Mouse (Mus musculus) cortical plate, adult 2 months (tissue): Measurements from ENCODE around the gene Gins2. TPM values are rescaled to one million over a fixed set of nuclear protein-coding genes. Genes with fewer than 3 reads are reported as not detected.

Experiments
- H3K27ac ChIP-seq: fragments of 200-500 bp; 2 replicates; pipeline ENCODE4 v1.5.1; 2012; ENCODE audit warnings: low read length, control low read depth, inconsistent platforms; ENCODE audit not compliant: insufficient read depth
- H3K4me1 ChIP-seq: fragments of 200-500 bp; 2 replicates; pipeline ENCODE4 v1.6.1; 2011; ENCODE audit warnings: low read length; ENCODE audit not compliant: control insufficient read depth, insufficient read depth
- H3K4me3 ChIP-seq: fragments of 200-500 bp; 2 replicates; pipeline ENCODE4 v1.5.1; 2011; ENCODE audit warnings: mild to moderate bottlenecking, low read length, control low read depth; ENCODE audit not compliant: insufficient read depth
- CTCF ChIP-seq: fragments of 200-500 bp; IDR thresholded peaks from 2 replicates; pipeline ENCODE4 v1.5.1; 2011; ENCODE audit warnings: mild to moderate bottlenecking, control low read depth, low read length; ENCODE audit not compliant: insufficient read depth; ENCODE audit errors: extremely low read depth
- POLR2A ChIP-seq: fragments of 200-500 bp; IDR thresholded peaks from 2 replicates; pipeline ENCODE4 v1.6.1; 2011; ENCODE audit warnings: mild to moderate bottlenecking, low read length, control low read depth; ENCODE audit not compliant: insufficient read depth; ENCODE audit errors: extremely low read depth
- polyA plus RNA-seq: library from polyadenylated mRNA; depleted of rRNA; stranded (reverse); fragments of >200 nt; gene quantifications from 2 replicates; pipeline ENCODE4 v1.2.3, GENCODE M21; 2012; rRNA removed

Gins2 gene
- polyA plus RNA-seq, 1 experiment: 2.2 TPM

GRCm38 (mm10) chr8:120534080-120534479 lies 55.0 kb downstream of the Gins2 start:
- no peak overlapping the region for H3K27ac ChIP-seq

GRCm38 (mm10) chr8:120533380-120533779 lies 55.7 kb downstream of the Gins2 start:
- no peak overlapping the region for H3K27ac ChIP-seq
- peaks cover 2% of the 10 kb centered on the region; the same call in 1 of the 2 replicates for H3K4me1 ChIP-seq
- no peak for TF ChIP-seq POLR2A
- TF ChIP-seq CTCF: no peak

More at GRCm38 (mm10) chr8:120534080-120534479, 55.0 kb downstream of the Gins2 start:
- TF ChIP-seq CTCF: no peak
- Histone ChIP-seq H3K4me1 (peaks cover 2% of the 10 kb centered on the region; the same call in 1 of the 2 replicates), H3K4me3 (no peak overlapping the region)

GRCm38 (mm10) chr8:120532517-120533215 lies 56.4 kb downstream of the Gins2 start:
- Histone ChIP-seq H3K4me1 (peaks cover 2% of the 10 kb centered on the region; the same call in 1 of the 2 replicates), H3K4me3 (no peak overlapping the region), H3K27ac (no peak overlapping the region)
- TF ChIP-seq POLR2A: no peak
- no peak for TF ChIP-seq CTCF

More at GRCm38 (mm10) chr8:120533380-120533779, 55.7 kb downstream of the Gins2 start:
- no peak overlapping the region for H3K4me3 ChIP-seq

GRCm38 (mm10) chr8:120531775-120532516 lies 57.2 kb downstream of the Gins2 start:
- Histone ChIP-seq H3K27ac (no peak overlapping the region), H3K4me1 (peaks cover 2% of the 10 kb centered on the region; the same call in 1 of the 2 replicates), H3K4me3 (no peak overlapping the region)
- TF ChIP-seq CTCF: no peak
- no peak for TF ChIP-seq POLR2A

GRCm38 (mm10) chr8:120530954-120531656 lies 58.0 kb downstream of the Gins2 start:
- no peak overlapping the region for H3K27ac ChIP-seq
- no peak for TF ChIP-seq CTCF
- no peak for TF ChIP-seq POLR2A
- peaks cover 2% of the 10 kb centered on the region for H3K4me1 ChIP-seq
- no peak overlapping the region for H3K4me3 ChIP-seq

- TF ChIP-seq POLR2A: no peak
- no peak for TF ChIP-seq CTCF
- no peak overlapping the region for H3K4me3 ChIP-seq
- no peak overlapping the region for H3K27ac ChIP-seq
- H3K4me1 ChIP-seq: peaks cover 10% of the 10 kb centered on the region
Observed at GRCm38 (mm10) chr8:120529226-120529625, 59.9 kb downstream of the Gins2 start.

Other genes starting within 250 kb of the Gins2 start
- 10.8 and 11.0 TPM in 2 replicates for gene 1190005I06Rik, start 58.3 kb upstream of the Gins2 start, polyA plus RNA-seq
- 1.5 and 1.9 TPM in 2 replicates for gene Gm27021, start 78.8 kb upstream of the Gins2 start, polyA plus RNA-seq
- 2,189 and 2,300 TPM in 2 replicates for gene Cox4i1, start 78.9 kb upstream of the Gins2 start, polyA plus RNA-seq
- gene Emc8, start 79.3 kb upstream of the Gins2 start, polyA plus RNA-seq: 51.2 and 52.1 TPM in 2 replicates
- 4.1 and 4.8 TPM in 2 replicates for gene Irf8, start 147.1 kb upstream of the Gins2 start, polyA plus RNA-seq